Mouse (Mus musculus) lung, postnatal 0 days (tissue): ENCODE data around the gene 4932438H23Rik. TPM values are rescaled to one million over a fixed set of nuclear protein-coding genes. Genes with fewer than 3 reads are reported as not detected.

Experiments used
- ATAC-seq: fragments of 200-750 bp; cut with Nextera tagmentation; 2 replicates; pipeline ENCODE4 v1.8.0; 2017; ENCODE audit warnings: moderate library complexity
- DNase-seq: peaks from one replicate; pipeline ENCODE4 v3.0.0-alpha.2; 2016; ENCODE audit warnings: low spot score
- H3K27ac ChIP-seq: fragments of 300-500 bp; sonication (generic); 2 replicates; pipeline ENCODE4 v1.5.1; 2014; ENCODE audit warnings: antibody characterized with exemption, mild to moderate bottlenecking, low read length, mixed read lengths
- H3K27me3 ChIP-seq: fragments of 300-500 bp; sonication (generic); replicated peaks from 2 replicates; pipeline ENCODE4 v1.6.1; 2014; ENCODE audit warnings: low read length, mixed read lengths; ENCODE audit not compliant: insufficient read depth
- H3K36me3 ChIP-seq: fragments of 300-500 bp; sonication (generic); 2 replicates; pipeline ENCODE4 v1.6.1; 2014; ENCODE audit warnings: low read length, mixed read lengths; ENCODE audit not compliant: insufficient read depth
- H3K4me1 ChIP-seq: fragments of 300-500 bp; sonication (generic); 2 replicates; pipeline ENCODE4 v1.6.1; 2014; ENCODE audit warnings: antibody characterized with exemption, low read depth, low read length, mixed read lengths; ENCODE audit not compliant: insufficient read depth
- H3K4me2 ChIP-seq: fragments of 300-500 bp; sonication (generic); replicated peaks from 2 replicates; pipeline ENCODE4 v1.6.1; 2014; ENCODE audit warnings: low read depth, mild to moderate bottlenecking, low read length, moderate library complexity, mixed read lengths
- H3K4me3 ChIP-seq: fragments of 300-500 bp; sonication (generic); 2 replicates; pipeline ENCODE4 v1.5.1; 2014; ENCODE audit warnings: low read depth, low read length
- H3K9ac ChIP-seq: fragments of 300-500 bp; sonication (generic); replicated peaks from 2 replicates; pipeline ENCODE4 v1.6.1; 2014; ENCODE audit warnings: low read depth, mild to moderate bottlenecking
- H3K9me3 ChIP-seq: fragments of 300-500 bp; sonication (generic); 2 replicates; pipeline ENCODE4 v1.6.1; 2016; ENCODE audit warnings: low read length, mixed read lengths
- CTCF ChIP-seq: IDR thresholded peaks from 2 replicates; pipeline ENCODE4 v1.5.1; 2016; ENCODE audit warnings: antibody characterized with exemption, mild to moderate bottlenecking
- EP300 ChIP-seq: IDR thresholded peaks from 2 replicates; pipeline ENCODE4 v1.6.1; 2016; ENCODE audit warnings: antibody characterized with exemption, mild to moderate bottlenecking, control low read depth
- WGBS: fragments of 180-500 bp; shearing (Covaris S2); extraction: QIAGEN DNeasy Blood & Tissue Kit; methylation state at CpG from one replicate; pipeline ENCODE4 v1.1.7; 2014; 5-methylcytosine and 5-hydroxymethylcytosine counted together
- polyA plus RNA-seq: library from polyadenylated mRNA; unstranded; fragments of >200 nt; fragmentation: Nextera tagmentation; extraction: Ambion mirVana; gene quantifications from 2 replicates; pipeline ENCODE4 v1.2.1, GENCODE M21; 2015

Gene 4932438H23Rik
- polyA plus RNA-seq, 1 experiment from 2014 or later = 0.07 TPM

GRCm38 (mm10) chr16:91138151-91138550, 43.2 kb upstream of the 4932438H23Rik start:
- 0 out of 2 replicates have a peak, but pooled peaks cover 5% of the 10 kb centered on the region for H3K27me3 ChIP-seq

GRCm38 (mm10) chr16:91136607-91137006, 41.7 kb upstream of the 4932438H23Rik start:
- TF ChIP-seq CTCF (no peak), EP300 (no peak)
- WGBS = 73% methylated on average over 3 of the region's 3 CpGs
- no peak for DNase-seq

More at GRCm38 (mm10) chr16:91138151-91138550, 43.2 kb upstream of the 4932438H23Rik start:
- H3K9me3 ChIP-seq = no peaks in the 10 kb centered on the region
- 90% methylated on average over 7 of the region's 7 CpGs for WGBS
- no peak overlapping the region for H3K4me3 ChIP-seq
- H3K36me3 ChIP-seq = no peaks in the 10 kb centered on the region
- H3K9ac ChIP-seq = no peak overlapping the region
- no peak overlapping the region for H3K27ac ChIP-seq
- TF ChIP-seq EP300 (no peak), CTCF (no peak)
- no peak for DNase-seq
- no peak overlapping the region for H3K4me2 ChIP-seq
- no peak for ATAC-seq
- no peaks in the 10 kb centered on the region for H3K4me1 ChIP-seq

DNA sequence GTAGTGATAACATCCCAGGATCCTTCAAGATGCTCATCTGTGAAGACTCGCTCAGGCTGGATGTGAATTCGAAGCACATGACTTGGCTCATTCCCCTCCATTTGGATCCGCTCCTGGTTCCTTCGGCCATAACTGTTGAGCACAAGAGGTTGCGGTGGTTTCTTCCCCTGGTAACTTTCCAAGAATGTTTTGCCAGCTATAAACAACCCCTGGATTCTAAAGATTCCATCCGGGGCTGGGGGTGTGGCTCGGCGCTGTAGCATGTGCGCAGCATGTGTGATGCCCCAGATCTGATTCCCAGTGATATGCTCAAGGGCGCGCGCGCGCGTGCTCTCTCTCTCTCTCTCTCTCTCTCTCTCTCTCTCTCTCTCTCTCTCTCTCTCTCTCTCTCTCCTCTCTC, 35.0 kb upstream of the 4932438H23Rik start:
- Histone ChIP-seq H3K9me3 (no peaks in the 10 kb centered on the region), H3K4me1 (no peaks in the 10 kb centered on the region), H3K9ac (no peak overlapping the region), H3K4me3 (no peak overlapping the region), H3K27me3 (no peaks in the 10 kb centered on the region), H3K4me2 (no peak overlapping the region), H3K27ac (no peak overlapping the region), H3K36me3 (no peaks in the 10 kb centered on the region)
- TF ChIP-seq EP300 = no peak
- no peak for TF ChIP-seq CTCF
- WGBS = 79% methylated on average over 15 of the region's 15 CpGs
- DNase-seq = no peak
- no peak for ATAC-seq

More at GRCm38 (mm10) chr16:91136607-91137006, 41.7 kb upstream of the 4932438H23Rik start:
- Histone ChIP-seq H3K36me3 (no peaks in the 10 kb centered on the region), H3K27ac (no peak overlapping the region), H3K4me1 (no peaks in the 10 kb centered on the region), H3K27me3 (0 out of 2 replicates have a peak, but pooled peaks cover 5% of the 10 kb centered on the region), H3K9me3 (no peaks in the 10 kb centered on the region), H3K9ac (no peak overlapping the region), H3K4me2 (no peak overlapping the region), H3K4me3 (no peak overlapping the region)
- no peak for ATAC-seq

- DNase-seq = no peak
- Histone ChIP-seq H3K27me3 (no peaks in the 10 kb centered on the region), H3K9ac (no peak overlapping the region), H3K27ac (no peak overlapping the region), H3K36me3 (no peaks in the 10 kb centered on the region), H3K4me2 (no peak overlapping the region), H3K4me1 (no peaks in the 10 kb centered on the region), H3K4me3 (no peak overlapping the region), H3K9me3 (no peaks in the 10 kb centered on the region)
- ATAC-seq = no peak
- TF ChIP-seq EP300 = no peak
- no peak for TF ChIP-seq CTCF
- WGBS = 67% methylated on average over 4 of the region's 4 CpGs
Measured at GRCm38 (mm10) chr16:91128431-91128830, 33.5 kb upstream of the 4932438H23Rik start.

GRCm38 (mm10) chr16:91126734-91127524, 32.0 kb upstream of the 4932438H23Rik start:
- H3K4me1 ChIP-seq = no peaks in the 10 kb centered on the region
- no peak overlapping the region for H3K27ac ChIP-seq
- WGBS = 73% methylated on average over 8 of the region's 8 CpGs
- DNase-seq (no peak), ATAC-seq (no peak)
- H3K4me3 ChIP-seq = no peak overlapping the region
- no peaks in the 10 kb centered on the region for H3K36me3 ChIP-seq
- no peaks in the 10 kb centered on the region for H3K27me3 ChIP-seq
- H3K9me3 ChIP-seq = no peaks in the 10 kb centered on the region
- H3K4me2 ChIP-seq = no peak overlapping the region
- no peak for TF ChIP-seq CTCF
- TF ChIP-seq EP300 = no peak
- no peak overlapping the region for H3K9ac ChIP-seq

DNA sequence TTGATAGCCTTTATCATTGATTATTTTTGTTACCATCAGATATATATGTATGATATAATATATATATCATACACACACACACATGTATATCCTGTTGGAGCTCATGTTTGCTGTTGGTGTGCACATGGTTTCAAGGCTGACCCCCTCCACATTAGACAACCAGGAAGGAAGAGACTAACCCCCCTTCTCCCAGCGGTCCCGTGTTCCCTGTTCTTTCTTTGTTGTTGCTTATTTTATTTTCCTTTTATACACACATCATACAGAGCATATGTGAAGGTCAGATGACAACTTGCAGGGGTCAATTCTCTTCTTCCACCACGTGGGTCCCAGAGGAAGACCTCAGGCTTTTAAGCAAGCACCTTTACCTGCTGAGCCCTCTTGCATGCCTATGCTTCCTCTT, 29.3 kb upstream of the 4932438H23Rik start:
- ATAC-seq = no peak
- Histone ChIP-seq H3K4me3 (no peak overlapping the region), H3K4me2 (no peak overlapping the region), H3K27ac (no peak overlapping the region), H3K36me3 (no peaks in the 10 kb centered on the region), H3K9ac (no peak overlapping the region), H3K4me1 (no peaks in the 10 kb centered on the region), H3K27me3 (no peaks in the 10 kb centered on the region), H3K9me3 (no peaks in the 10 kb centered on the region)
- no peak for DNase-seq
- 51% methylated on average over 3 of the region's 3 CpGs for WGBS
- no peak for TF ChIP-seq EP300
- TF ChIP-seq CTCF = no peak
